Mouse (Mus musculus) liver, adult 2 months (tissue): ENCODE results near the gene Ctsz. TPM values are rescaled to one million over a fixed set of nuclear protein-coding genes. Genes with fewer than 3 reads are reported as not detected.

Source experiments
- DNase-seq: peaks from one replicate; pipeline ENCODE4 v3.0.0-alpha.2; 2011; ENCODE audit warnings: low read depth, low spot score; ENCODE audit errors: extremely low read depth
- H3K27ac ChIP-seq: fragments of 200-500 bp; replicated peaks from 2 replicates; pipeline ENCODE4 v1.5.1; 2012; ENCODE audit warnings: low read depth, mild to moderate bottlenecking, control low read depth, inconsistent platforms, low read length; ENCODE audit not compliant: insufficient read depth
- H3K27me3 ChIP-seq: fragments of 200-500 bp; 2 replicates; pipeline ENCODE4 v1.6.1; 2012; ENCODE audit warnings: mild to moderate bottlenecking, moderate library complexity, low read length, inconsistent platforms; ENCODE audit not compliant: control insufficient read depth, insufficient read depth
- H3K36me3 ChIP-seq: fragments of 200-500 bp; 2 replicates; pipeline ENCODE4 v1.6.1; 2012; ENCODE audit warnings: low read length, inconsistent platforms; ENCODE audit not compliant: control insufficient read depth, insufficient read depth
- H3K4me1 ChIP-seq: fragments of 200-500 bp; 2 replicates; pipeline ENCODE4 v1.6.1; 2011; ENCODE audit warnings: low read length; ENCODE audit not compliant: control insufficient read depth, insufficient read depth
- H3K4me3 ChIP-seq: fragments of 200-500 bp; 2 replicates; pipeline ENCODE4 v1.5.1; 2011; ENCODE audit warnings: low read depth, mild to moderate bottlenecking, control low read depth, low read length, moderate library complexity; ENCODE audit not compliant: insufficient read depth
- H3K79me2 ChIP-seq: fragments of 200-500 bp; 2 replicates; pipeline ENCODE4 v1.6.1; 2012; ENCODE audit warnings: inconsistent platforms, mild to moderate bottlenecking, low read length, moderate library complexity; ENCODE audit not compliant: control insufficient read depth, insufficient read depth
- H3K9ac ChIP-seq: fragments of 200-500 bp; 2 replicates; pipeline ENCODE4 v1.6.1; 2012; ENCODE audit warnings: low read depth, mild to moderate bottlenecking, control low read depth, inconsistent platforms, low read length
- CTCF ChIP-seq: fragments of 200-500 bp; IDR thresholded peaks from 2 replicates; pipeline ENCODE4 v1.5.1; 2011; ENCODE audit warnings: low read depth, low read length, control low read depth
- POLR2A ChIP-seq: fragments of 200-500 bp; IDR thresholded peaks from 2 replicates; pipeline ENCODE4 v1.6.1; 2011; ENCODE audit warnings: low read length, control low read depth; ENCODE audit not compliant: insufficient read depth; ENCODE audit errors: extremely low read depth
- WGBS: fragments of 180-500 bp; shearing (Covaris S2); methylation state at CpG from one replicate; pipeline ENCODE4 v1.1.7; 2018; 5-methylcytosine and 5-hydroxymethylcytosine counted together
- polyA plus RNA-seq: library from polyadenylated mRNA; depleted of rRNA; stranded (reverse); fragments of >200 nt; gene quantifications from 2 replicates; pipeline ENCODE4 v1.2.3, GENCODE M21; 2012
- total RNA-seq: library from RNA; depleted of rRNA; stranded (reverse); fragments of >200 nt; gene quantifications from 2 replicates; pipeline ENCODE4 v1.2.3, GENCODE M21; 2014

Gene Ctsz
- total and polyA plus RNA-seq, 2 experiments, result 235 to 389 TPM

DNA sequence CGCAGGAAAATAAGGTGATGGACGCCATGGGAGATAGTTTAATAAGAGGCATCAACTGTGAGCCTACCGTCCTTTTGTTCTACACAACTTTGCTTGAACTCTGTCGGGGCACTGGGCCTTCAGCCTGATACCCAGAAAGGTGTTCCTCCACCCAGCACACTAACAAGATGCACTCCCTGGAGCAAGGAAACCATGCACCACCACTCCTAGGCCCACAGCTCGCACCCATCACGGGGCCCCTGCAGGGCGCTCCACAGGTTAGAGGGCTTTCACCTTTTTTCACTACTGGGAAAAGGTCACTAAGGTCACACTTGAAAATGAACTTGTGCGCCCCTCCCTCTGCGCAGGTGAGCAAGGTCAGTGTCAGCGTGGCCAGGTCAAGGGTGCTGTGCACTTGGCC, 24.5 kb upstream of the Ctsz start:
- Histone ChIP-seq H3K4me3 (peak overlapping the region; percentile 87), H3K9ac (peak overlapping the region; percentile 93), H3K27me3 (no peaks in the 10 kb centered on the region), H3K79me2 (peaks cover 7% of the 10 kb centered on the region; the same call in 1 of the 2 replicates), H3K4me1 (no peaks in the 10 kb centered on the region), H3K36me3 (peaks cover 23% of the 10 kb centered on the region), H3K27ac (peak overlapping the region; percentile 88)
- WGBS, result 20% methylated on average over 10 of the region's 10 CpGs
- DNase-seq, result no peak
- no peak for TF ChIP-seq POLR2A
- TF ChIP-seq CTCF, result no peak

DNA sequence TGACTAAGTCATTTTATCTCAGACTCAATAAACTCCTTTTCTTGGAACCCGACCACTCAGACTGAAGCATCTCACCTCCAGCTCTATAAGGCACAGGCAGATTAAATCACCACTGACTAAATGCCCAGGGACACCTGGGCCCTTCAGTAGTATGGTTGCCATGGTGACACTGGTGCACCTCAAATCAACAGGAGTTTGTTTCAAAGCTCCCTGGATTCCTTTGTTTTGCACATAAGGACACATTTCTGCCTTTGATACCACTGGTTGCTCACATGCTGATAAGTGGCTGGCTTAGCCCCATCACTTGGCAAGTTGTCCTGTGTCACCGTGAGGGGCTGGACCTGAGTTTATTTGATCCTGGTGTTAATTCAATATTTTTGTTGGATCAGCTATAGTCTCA, 20.5 kb upstream of the Ctsz start:
- Histone ChIP-seq H3K9ac (no peak overlapping the region), H3K27me3 (no peaks in the 10 kb centered on the region), H3K36me3 (peaks cover 16% of the 10 kb centered on the region), H3K79me2 (peaks cover 7% of the 10 kb centered on the region; the same call in 1 of the 2 replicates), H3K4me3 (no peak overlapping the region), H3K27ac (no peak overlapping the region), H3K4me1 (no peaks in the 10 kb centered on the region)
- TF ChIP-seq CTCF, result no peak
- no peak for TF ChIP-seq POLR2A
- WGBS, result 47% methylated on average over 2 of the region's 2 CpGs
- DNase-seq, result no peak

DNA sequence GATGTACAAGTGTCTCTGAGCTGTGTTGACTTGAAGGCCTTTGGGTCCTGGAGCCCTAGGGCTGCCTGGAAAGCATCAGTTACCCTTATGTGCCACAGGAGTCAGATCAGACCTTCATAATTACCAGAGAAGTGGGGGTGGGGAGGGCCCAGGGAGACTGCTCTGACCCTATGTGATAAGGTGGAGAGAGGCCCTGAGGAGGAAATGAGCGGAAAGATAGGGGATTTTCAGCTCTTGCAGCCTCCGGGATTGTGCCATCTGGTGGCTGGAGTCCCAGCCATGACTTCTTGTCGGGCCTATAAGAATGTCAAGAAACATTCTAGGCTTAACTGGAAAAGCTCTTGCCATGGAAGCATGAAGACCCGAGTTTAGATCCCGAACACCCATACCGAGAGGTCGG, 14.8 kb upstream of the Ctsz start:
- H3K4me1 ChIP-seq, result no peaks in the 10 kb centered on the region
- H3K27ac ChIP-seq, result no peak overlapping the region
- no peak overlapping the region for H3K9ac ChIP-seq
- no peaks in the 10 kb centered on the region for H3K27me3 ChIP-seq
- WGBS, result 67% methylated on average over 7 of the region's 7 CpGs
- H3K79me2 ChIP-seq, result no peaks in the 10 kb centered on the region
- no peak overlapping the region for H3K4me3 ChIP-seq
- no peak for TF ChIP-seq POLR2A
- peak; percentile 53 for TF ChIP-seq CTCF
- H3K36me3 ChIP-seq, result no peaks in the 10 kb centered on the region
- DNase-seq, result no peak

DNA sequence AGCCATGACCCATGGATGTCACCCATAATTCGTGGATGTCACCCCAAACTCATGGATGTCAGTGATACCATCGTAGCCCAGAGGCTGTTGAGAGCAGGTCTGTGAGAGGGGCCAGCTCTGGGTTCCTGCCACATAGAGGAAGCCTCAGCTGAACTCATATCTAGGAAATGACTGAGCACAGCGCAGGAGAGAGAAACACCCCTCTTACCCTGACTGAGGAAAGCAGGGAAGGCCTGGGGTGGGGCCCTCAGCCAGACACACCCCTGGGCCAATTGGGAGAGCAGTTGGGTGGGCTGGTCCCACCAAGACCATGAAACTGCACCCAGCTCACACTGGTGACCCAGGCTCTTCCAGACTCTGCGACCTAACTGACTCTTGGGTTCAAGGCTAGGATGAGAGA, 11.5 kb upstream of the Ctsz start, which contains the start of gene Tubb1:
TSS of gene Tubb1 (plus strand) at position 343 of the 400 bp plus-strand sequence.
- Histone ChIP-seq H3K4me3 (no peak within 1 kb of the TSS), H3K79me2 (no peaks in the 10 kb centered on the region), H3K9ac (no peak within 1 kb of the TSS), H3K4me1 (no peaks in the 10 kb centered on the region), H3K27ac (no peak within 1 kb of the TSS), H3K27me3 (no peaks in the 10 kb centered on the region), H3K36me3 (no peaks in the 10 kb centered on the region)
- TF ChIP-seq CTCF, result no peak
- TF ChIP-seq POLR2A, result no peak
- WGBS, result 63% methylated on average over 4 of the region's 4 CpGs
- DNase-seq, result no peak

DNA sequence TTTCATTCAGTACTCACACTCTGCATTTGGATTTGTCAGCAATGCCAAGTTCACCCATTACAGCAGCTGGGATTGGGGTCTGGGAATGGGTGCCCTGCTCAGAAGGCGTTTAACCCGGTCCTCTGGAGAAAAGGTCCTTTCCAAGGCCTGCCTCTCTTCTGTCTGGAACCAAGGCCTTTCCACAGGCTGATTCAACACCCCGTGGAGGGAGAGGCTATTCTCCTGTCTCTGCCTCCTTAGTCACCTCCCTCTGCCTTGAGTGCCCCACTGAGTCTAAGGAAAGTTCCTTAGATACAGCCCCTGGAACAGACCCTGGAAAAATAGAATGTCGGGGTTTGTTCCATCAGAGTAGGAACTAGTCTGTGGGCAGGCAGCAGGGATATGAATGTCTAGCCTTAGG, 9.6 kb upstream of the Ctsz start:
- Histone ChIP-seq H3K9ac (no peak overlapping the region), H3K4me3 (no peak overlapping the region), H3K4me1 (no peaks in the 10 kb centered on the region), H3K27ac (no peak overlapping the region), H3K36me3 (no peaks in the 10 kb centered on the region), H3K27me3 (no peaks in the 10 kb centered on the region), H3K79me2 (no peaks in the 10 kb centered on the region)
- TF ChIP-seq CTCF (no peak), POLR2A (no peak)
- WGBS, result 85% methylated on average over 4 of the region's 4 CpGs
- DNase-seq, result no peak

DNA sequence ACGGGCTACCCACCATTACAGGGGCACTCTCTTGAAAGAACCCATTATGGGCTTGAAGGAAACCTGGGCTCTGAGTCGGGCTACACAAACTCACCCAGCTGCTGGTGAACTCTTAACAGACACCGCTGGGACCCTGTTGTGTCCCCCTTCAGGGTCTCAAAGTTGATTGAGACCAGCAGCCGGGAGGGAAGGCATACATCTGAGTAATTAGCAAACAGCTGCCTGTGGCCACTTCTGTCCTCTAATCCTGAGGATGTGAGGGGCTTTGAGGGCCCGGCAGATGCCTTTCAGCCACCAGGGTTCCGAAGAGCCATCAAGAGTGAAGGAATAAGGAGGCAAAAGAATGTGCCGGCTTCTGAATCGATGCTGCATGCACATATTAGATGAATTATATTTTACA, 8.1 kb upstream of the Ctsz start:
- WGBS, result 76% methylated on average over 8 of the region's 8 CpGs
- no peak overlapping the region for H3K27ac ChIP-seq
- DNase-seq, result no peak
- no peak overlapping the region for H3K9ac ChIP-seq
- H3K4me3 ChIP-seq, result no peak overlapping the region
- no peaks in the 10 kb centered on the region for H3K36me3 ChIP-seq
- no peaks in the 10 kb centered on the region for H3K27me3 ChIP-seq
- no peaks in the 10 kb centered on the region for H3K79me2 ChIP-seq
- TF ChIP-seq CTCF, result no peak
- H3K4me1 ChIP-seq, result no peaks in the 10 kb centered on the region
